Mouse (Mus musculus) midbrain, postnatal 0 days (tissue): Measurements from ENCODE around the gene Wnt3. TPM values are rescaled to one million over a fixed set of nuclear protein-coding genes. Genes with fewer than 3 reads are reported as not detected.

ENCODE experiments used
- ATAC-seq: fragments of 200-750 bp; cut with Nextera tagmentation; 2 replicates; pipeline ENCODE4 v1.8.0; 2017; ENCODE audit warnings: moderate number of reproducible peaks, mild to moderate bottlenecking, moderate TSS enrichment, moderate library complexity; ENCODE audit not compliant: low FRiP score
- DNase-seq: peaks from one replicate; pipeline ENCODE4 v3.0.0-alpha.2; 2015; ENCODE audit warnings: low spot score
- H3K27ac ChIP-seq: fragments of 300-500 bp; sonication (generic); 2 replicates; pipeline ENCODE4 v1.5.1; 2014; ENCODE audit warnings: low read depth, mild to moderate bottlenecking, low read length, mixed read lengths
- H3K27me3 ChIP-seq: fragments of 300-500 bp; sonication (generic); 2 replicates; pipeline ENCODE4 v1.6.1; 2014; ENCODE audit warnings: low read length, control low read depth, mixed read lengths; ENCODE audit not compliant: insufficient read depth
- H3K36me3 ChIP-seq: fragments of 300-500 bp; sonication (generic); 2 replicates; pipeline ENCODE4 v1.6.1; 2014; ENCODE audit warnings: low read length, control low read depth, mixed read lengths; ENCODE audit not compliant: insufficient read depth
- H3K4me1 ChIP-seq: fragments of 300-500 bp; sonication (generic); 2 replicates; pipeline ENCODE4 v1.6.1; 2014; ENCODE audit warnings: mild to moderate bottlenecking, control low read depth, antibody characterized with exemption, low read length, mixed read lengths; ENCODE audit not compliant: insufficient read depth
- H3K4me2 ChIP-seq: fragments of 300-500 bp; sonication (generic); 2 replicates; pipeline ENCODE4 v1.6.1; 2014; ENCODE audit warnings: low read depth, mild to moderate bottlenecking, low read length, mixed read lengths; ENCODE audit not compliant: poor library complexity, severe bottlenecking
- H3K4me3 ChIP-seq: fragments of 300-500 bp; sonication (generic); 2 replicates; pipeline ENCODE4 v1.5.1; 2014; ENCODE audit warnings: low read depth, mild to moderate bottlenecking, low read length, moderate library complexity
- H3K9ac ChIP-seq: fragments of 300-500 bp; sonication (generic); replicated peaks from 2 replicates; pipeline ENCODE4 v1.6.1; 2014; ENCODE audit warnings: mild to moderate bottlenecking, low read length, moderate library complexity, mixed read lengths; ENCODE audit not compliant: poor library complexity, severe bottlenecking
- H3K9me3 ChIP-seq: fragments of 300-500 bp; sonication (generic); 2 replicates; pipeline ENCODE4 v1.6.1; 2016; ENCODE audit warnings: low read length, control low read depth
- CTCF ChIP-seq: IDR thresholded peaks from 2 replicates; pipeline ENCODE4 v1.5.1; 2016; ENCODE audit warnings: antibody characterized with exemption, mild to moderate bottlenecking
- WGBS: fragments of 180-500 bp; shearing (Covaris S2); extraction: QIAGEN DNeasy Blood & Tissue Kit; methylation state at CpG from one replicate; pipeline ENCODE4 v1.1.7; 2014; 5-methylcytosine and 5-hydroxymethylcytosine counted together
- polyA plus RNA-seq: library from polyadenylated mRNA; unstranded; fragments of >200 nt; fragmentation: Nextera tagmentation; extraction: Ambion mirVana; gene quantifications from 2 replicates; pipeline ENCODE4 v1.2.1, GENCODE M21; 2015
- total RNA-seq: library from RNA; depleted of rRNA; stranded (reverse); fragments of >200 nt; gene quantifications from 2 replicates; pipeline ENCODE4 v1.2.3, GENCODE M21; 2014

Gene Wnt3
- total and polyA plus RNA-seq, 2 experiments from 2014 or later = 11.7 to 12.5 TPM

- no peak for TF ChIP-seq CTCF
- ATAC-seq (no peak), DNase-seq (no peak)
- no peaks in the 10 kb centered on the region for H3K4me1 ChIP-seq
- no peak overlapping the region for H3K27ac ChIP-seq
- H3K4me2 ChIP-seq = no peak overlapping the region
- H3K4me3 ChIP-seq = no peak overlapping the region
- no peak overlapping the region for H3K9ac ChIP-seq
- 29% methylated on average over 6 of the region's 6 CpGs for WGBS
- no peaks in the 10 kb centered on the region for H3K36me3 ChIP-seq
- no peaks in the 10 kb centered on the region; the same call in 1 of the 2 replicates for H3K27me3 ChIP-seq
- H3K9me3 ChIP-seq = no peaks in the 10 kb centered on the region
Measured at GRCm38 (mm10) chr11:103764601-103765000, 9.3 kb upstream of the Wnt3 start.

DNA sequence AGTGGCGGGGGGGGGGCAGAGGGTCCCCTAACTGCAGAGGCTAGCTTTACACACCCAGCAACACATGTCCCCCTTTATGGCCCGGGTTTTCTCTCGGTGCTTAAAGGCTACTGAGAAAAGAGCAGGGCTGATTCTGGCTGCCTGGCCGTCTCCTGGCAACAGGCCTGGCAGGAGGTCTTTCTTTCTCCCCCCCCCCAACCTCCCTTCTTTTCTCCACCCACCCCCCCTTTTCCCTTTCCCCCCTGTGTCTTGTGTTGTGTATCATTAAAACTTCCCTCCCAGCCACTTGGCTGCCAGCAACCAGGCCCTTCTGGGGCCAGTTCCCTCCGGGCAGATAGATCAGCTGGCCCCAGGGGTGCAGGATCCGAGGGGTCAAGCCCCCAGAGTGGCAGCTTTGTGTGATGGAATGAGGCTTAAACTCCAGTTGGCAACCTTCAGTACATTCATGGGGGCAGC lies 8.4 kb upstream of the Wnt3 start:
- Histone ChIP-seq H3K4me3 (no peak overlapping the region), H3K27me3 (peaks cover 6% of the 10 kb centered on the region; the same call in 1 of the 2 replicates), H3K4me2 (no peak overlapping the region), H3K36me3 (no peaks in the 10 kb centered on the region), H3K9ac (0 out of 2 replicates have a peak overlapping the region, but pooled peaks have one; percentile 24), H3K9me3 (no peaks in the 10 kb centered on the region), H3K4me1 (peaks cover 1% of the 10 kb centered on the region; the same call in 1 of the 2 replicates), H3K27ac (no peak overlapping the region)
- ATAC-seq (peak; percentile 34; the same call in 1 of the 2 replicates), DNase-seq (peak; percentile 47)
- 8% methylated on average over 6 of the region's 6 CpGs for WGBS
- TF ChIP-seq CTCF = no peak

- H3K9ac ChIP-seq = 0 out of 2 replicates have a peak overlapping the region, but pooled peaks have one; percentile 2
- no peak overlapping the region for H3K4me3 ChIP-seq
- no peak for DNase-seq
- H3K36me3 ChIP-seq = no peaks in the 10 kb centered on the region
- H3K4me1 ChIP-seq = peaks cover 16% of the 10 kb centered on the region
- H3K27ac ChIP-seq = no peak overlapping the region
- 4% methylated on average over 15 of the region's 19 CpGs for WGBS
- H3K27me3 ChIP-seq = peaks cover 44% of the 10 kb centered on the region
- TF ChIP-seq CTCF = no peak
- ATAC-seq = no peak
- no peaks in the 10 kb centered on the region for H3K9me3 ChIP-seq
- H3K4me2 ChIP-seq = peak overlapping the region; percentile 77
Measured at GRCm38 (mm10) chr11:103771160-103771817, 2.7 kb upstream of the Wnt3 start.

GRCm38 (mm10) chr11:103772505-103773386 lies 1.2 kb upstream of the Wnt3 start:
- 7% methylated on average over 23 of the region's 23 CpGs for WGBS
- ATAC-seq (peak; percentile 10; the same call in 1 of the 2 replicates), DNase-seq (no peak)
- Histone ChIP-seq H3K9me3 (no peaks in the 10 kb centered on the region), H3K36me3 (no peaks in the 10 kb centered on the region), H3K4me3 (peak overlapping the region; percentile 49), H3K4me2 (peak overlapping the region; percentile 77), H3K4me1 (peaks cover 16% of the 10 kb centered on the region), H3K27me3 (peaks cover 44% of the 10 kb centered on the region), H3K9ac (peak overlapping the region; percentile 33; the same call in 1 of the 2 replicates), H3K27ac (no peak overlapping the region)
- TF ChIP-seq CTCF = peak; percentile 12; the same call in 1 of the 2 replicates

GRCm38 (mm10) chr11:103774228-103774530 lies 229 bp downstream of the Wnt3 start:
- Histone ChIP-seq H3K4me3 (peak overlapping the region; percentile 49), H3K36me3 (no peaks in the 10 kb centered on the region), H3K4me1 (peaks cover 16% of the 10 kb centered on the region), H3K9me3 (no peaks in the 10 kb centered on the region), H3K4me2 (peak overlapping the region; percentile 77), H3K27ac (peak overlapping the region; percentile 57; the same call in 1 of the 2 replicates), H3K27me3 (peaks cover 44% of the 10 kb centered on the region), H3K9ac (peak overlapping the region; percentile 40)
- no peak for DNase-seq
- WGBS = 1% methylated on average over 19 of the region's 19 CpGs
- no peak for TF ChIP-seq CTCF
- no peak for ATAC-seq
